Mouse (Mus musculus): ENCODE measurements around the gene March1.

March1 gene

GRCm38 (mm10) chr8:66436804-66437203 lies 819.1 kb downstream of the March1 start:
- DNase-seq: no peak

DNA sequence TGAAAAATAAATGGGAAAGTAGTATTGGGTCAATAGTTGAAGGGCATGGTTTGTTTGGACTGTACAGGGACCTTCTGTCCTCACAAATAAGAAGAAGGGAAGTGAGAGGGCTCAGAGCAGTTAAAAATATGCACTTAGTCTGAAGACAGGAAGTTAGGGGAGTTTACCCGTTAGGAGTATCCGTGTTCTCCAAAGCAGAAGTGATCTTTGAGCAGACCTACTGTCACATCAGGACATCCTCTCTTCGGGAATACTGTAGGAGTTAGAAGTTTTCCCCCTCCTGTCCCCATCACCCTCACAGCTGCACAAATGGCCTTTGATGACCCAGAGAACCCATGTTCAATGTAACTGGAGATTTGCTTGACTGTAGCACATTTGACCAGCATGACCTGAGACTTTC lies 820.2 kb downstream of the March1 start:
- no peak for DNase-seq

- DNase-seq: no peak
These were observed 820.8 kb downstream of the March1 start for GRCm38 (mm10) chr8:66438468-66438867.

DNA sequence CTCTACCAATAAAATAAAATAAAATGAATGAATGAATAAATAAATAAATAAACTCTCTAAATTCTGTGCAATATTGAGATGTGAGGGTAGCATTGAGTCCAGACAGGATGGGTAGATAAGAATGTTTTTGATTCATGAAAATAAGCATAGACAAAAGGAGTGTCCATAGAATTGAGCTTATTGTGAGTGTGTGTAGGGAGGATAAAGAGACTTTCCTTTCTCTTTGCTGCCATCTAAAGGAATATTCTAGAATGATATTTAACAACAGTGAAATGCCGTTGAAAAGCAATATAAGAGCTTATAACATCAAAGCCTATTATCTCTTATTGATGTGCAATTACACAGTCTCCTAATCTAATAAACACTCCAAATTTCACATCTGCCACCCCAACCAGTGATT lies 823.4 kb downstream of the March1 start:
- DNase-seq: no peak

DNA sequence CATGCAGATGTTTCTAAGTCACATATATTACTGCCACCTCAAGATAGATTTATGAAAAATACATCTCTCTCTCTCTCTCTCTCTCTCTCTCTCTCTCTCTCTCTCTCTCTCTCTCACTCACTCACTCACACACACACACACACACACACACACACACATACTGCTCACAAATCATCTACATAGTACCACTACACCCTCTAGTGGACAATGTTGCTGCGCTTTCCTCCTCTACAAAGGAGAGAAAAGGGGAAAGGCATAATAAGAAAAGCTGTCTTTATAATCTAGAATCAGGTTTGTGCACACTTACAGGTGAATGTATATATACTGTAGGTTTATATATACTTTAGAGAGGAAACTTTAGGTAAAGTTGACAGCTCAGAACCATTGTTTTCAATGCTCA lies 825.1 kb downstream of the March1 start:
- DNase-seq: peak; percentile 57

DNA sequence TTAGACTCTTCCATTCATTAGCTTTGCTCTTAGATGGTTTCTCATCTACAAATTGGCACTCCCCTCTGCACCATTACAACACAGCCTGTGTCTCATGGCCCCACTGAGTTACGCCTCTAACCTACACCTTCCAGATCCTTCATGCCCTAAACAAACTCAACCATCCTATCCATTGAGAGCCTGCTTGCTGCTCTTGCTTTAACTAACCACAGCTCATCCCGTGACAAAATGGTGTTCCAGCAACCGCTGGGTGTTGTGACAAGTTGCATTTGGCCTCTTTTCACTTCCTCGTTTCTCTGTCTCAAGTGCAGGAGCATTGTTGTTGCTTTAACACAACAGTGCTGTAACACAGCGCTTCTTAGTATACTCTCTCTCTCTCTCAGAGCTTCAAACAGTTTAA lies 826.4 kb downstream of the March1 start:
- no peak for DNase-seq

- DNase-seq: no peak
These were observed 827.7 kb downstream of the March1 start for GRCm38 (mm10) chr8:66445351-66445750.

DNA sequence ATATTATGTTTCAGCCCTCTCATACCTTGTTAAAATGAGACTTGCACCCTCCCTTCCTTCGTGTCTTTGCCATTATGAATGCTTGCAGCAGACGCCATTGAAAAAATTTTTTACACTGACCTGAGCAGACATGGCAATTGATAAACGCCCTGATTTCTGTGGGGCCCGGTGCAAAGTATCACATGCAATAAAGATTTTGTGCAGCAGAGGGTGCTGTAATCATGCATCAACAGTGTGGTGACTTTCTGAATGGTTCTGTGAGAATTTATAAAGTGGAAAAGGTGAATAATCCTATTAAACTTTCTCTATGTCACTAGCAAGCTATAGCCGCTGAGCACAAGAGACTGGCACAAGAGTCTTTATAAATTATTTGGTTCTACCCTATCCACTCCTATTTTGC lies 833.0 kb downstream of the March1 start:
- DNase-seq: peak; percentile 35

- no peak for DNase-seq
These were observed 839.4 kb downstream of the March1 start for GRCm38 (mm10) chr8:66457057-66457456.

DNA sequence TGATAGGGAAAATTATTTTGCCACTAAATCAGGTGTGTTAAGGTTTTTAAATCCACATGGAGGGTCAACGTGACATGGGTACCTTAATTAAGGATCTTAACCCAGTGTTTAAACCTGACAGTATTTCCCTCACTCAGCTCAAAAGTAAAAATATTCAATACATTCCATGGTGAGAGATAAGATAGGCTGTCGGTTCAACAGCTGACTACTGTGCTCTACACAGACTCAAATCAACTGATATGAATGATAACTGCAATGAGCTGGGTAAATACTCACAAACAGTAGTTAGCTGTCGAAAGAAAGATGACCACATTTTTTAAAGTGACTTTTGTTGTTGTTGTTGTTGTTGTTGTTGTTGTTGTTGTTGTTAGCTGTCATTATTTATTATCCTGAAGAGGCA lies 852.1 kb downstream of the March1 start:
- no peak for DNase-seq

GRCm38 (mm10) chr8:66476880-66477279 lies 859.2 kb downstream of the March1 start:
- no peak for DNase-seq

GRCm38 (mm10) chr8:66486084-66486763 lies 868.5 kb downstream of the March1 start, which contains the start of gene Tma16:
Gene Tma16, minus strand, starts transcription at chr8:66486530.
- DNase-seq: peak; percentile 79

DNA sequence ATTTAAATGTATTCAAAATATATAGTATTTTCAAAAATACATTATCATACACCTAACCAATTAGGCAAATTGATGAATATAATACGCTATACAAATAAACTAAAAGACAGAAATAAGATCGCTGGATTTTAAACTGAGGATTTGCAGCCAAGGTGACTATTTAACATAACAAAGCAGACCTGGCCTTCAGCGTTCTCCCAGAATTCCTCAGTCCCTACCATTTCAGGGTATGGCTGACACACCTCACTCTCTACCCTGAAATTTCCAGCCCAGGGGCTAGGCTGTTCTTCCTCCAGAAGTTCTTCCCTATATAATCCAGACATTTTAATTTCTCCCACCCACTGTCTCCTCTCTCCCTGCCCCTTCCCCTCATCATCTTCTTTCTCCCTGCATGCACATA lies 870.9 kb downstream of the March1 start:
- DNase-seq: no peak

- DNase-seq: no peak
These were observed 872.9 kb downstream of the March1 start for GRCm38 (mm10) chr8:66490624-66491023.

GRCm38 (mm10) chr8:66494496-66494895 lies 876.8 kb downstream of the March1 start:
- no peak for DNase-seq

DNA sequence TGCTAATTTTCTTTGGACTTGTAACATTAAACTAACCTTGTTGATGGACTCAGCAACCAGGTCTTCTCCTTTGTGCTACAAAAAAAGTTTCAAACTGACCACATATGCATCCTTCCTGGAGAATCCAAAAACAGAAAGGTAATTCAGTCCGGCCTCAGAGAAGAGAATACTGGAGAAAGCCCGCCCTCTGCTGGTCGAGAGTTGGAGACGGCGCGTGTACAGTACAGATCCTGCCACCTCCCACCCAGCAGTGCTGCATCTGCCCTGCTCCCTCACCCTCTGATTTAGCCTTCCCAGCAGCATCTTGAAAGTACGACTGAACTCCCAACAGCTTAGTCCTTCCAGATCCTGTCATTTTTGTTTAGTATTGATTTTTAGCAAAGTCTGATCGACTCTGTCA lies 878.0 kb downstream of the March1 start:
- DNase-seq: peak; percentile 92

- peak; percentile 16 for DNase-seq
These were observed 879.4 kb downstream of the March1 start for GRCm38 (mm10) chr8:66496998-66497577.

- DNase-seq: no peak
These were observed 885.7 kb downstream of the March1 start for GRCm38 (mm10) chr8:66503381-66503780.

DNA sequence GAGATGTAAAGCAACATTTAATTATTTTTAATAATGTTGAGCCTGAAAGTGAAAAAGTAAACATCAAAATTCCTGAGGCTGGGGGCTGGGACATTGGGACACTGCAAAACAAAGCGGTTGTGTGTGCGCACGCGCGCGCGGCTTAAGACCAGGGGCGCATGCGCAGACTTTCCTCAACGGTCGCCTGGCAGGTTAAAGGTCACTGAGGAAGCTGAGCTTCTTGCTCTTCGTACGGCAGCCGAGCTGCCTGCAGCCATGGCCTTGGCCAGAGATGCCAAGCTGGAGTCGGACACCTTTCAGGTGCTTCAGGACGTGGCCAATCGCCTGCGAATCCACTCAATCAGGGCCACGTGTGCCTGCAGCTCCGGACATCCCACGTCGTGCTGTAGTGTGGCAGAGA lies 893.8 kb downstream of the March1 start, which contains the start of gene Tktl2:
Gene Tktl2 (plus strand): TSS at position 220 of the 400 bp plus-strand sequence.
- no peak for DNase-seq

- DNase-seq: no peak
These were observed 901.4 kb downstream of the March1 start for GRCm38 (mm10) chr8:66519149-66519548.

DNA sequence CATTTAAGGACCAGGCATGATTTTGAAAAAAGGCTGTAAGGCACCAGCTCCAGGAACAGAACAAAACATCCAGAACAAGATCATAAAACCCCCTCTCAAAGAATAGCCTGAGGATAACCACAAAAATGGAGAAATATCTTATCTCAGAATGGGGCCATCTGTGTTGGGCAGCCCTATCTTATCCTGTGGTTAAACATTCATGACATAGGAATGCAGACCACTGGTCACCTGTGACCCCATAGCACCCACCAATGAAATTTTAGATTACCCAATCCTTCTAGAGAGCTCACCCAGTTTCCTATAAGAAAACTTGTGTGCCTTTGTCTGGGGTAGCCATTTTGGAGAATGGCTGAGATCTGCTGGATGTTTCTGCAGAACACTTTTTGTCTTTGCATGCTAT lies 902.9 kb downstream of the March1 start:
- DNase-seq: no peak

Data from right cerebral cortex, postnatal 14 days (tissue).